Mouse (Mus musculus) neural tube, embryonic 12.5 days (tissue): Measurements from ENCODE around the gene Lats2. TPM values are rescaled to one million over a fixed set of nuclear protein-coding genes. Genes with fewer than 3 reads are reported as not detected.
"Not testable (repeated sequence)": the region's sequence is repeated elsewhere in the genome, so short reads cannot be mapped to it uniquely, and the experiment has no call there.

Source experiments
- ATAC-seq: fragments of 200-750 bp; cut with Nextera tagmentation; 2 replicates; pipeline ENCODE4 v1.8.0; 2017; ENCODE audit warnings: low read depth, mild to moderate bottlenecking, moderate TSS enrichment, moderate library complexity; ENCODE audit not compliant: low FRiP score
- H3K27ac ChIP-seq: fragments of 300-500 bp; sonication (generic); 2 replicates; pipeline ENCODE4 v1.5.1; 2016
- H3K27me3 ChIP-seq: fragments of 300-500 bp; sonication (generic); replicated peaks from 2 replicates; pipeline ENCODE4 v1.6.1; 2016; ENCODE audit warnings: mild to moderate bottlenecking
- H3K36me3 ChIP-seq: fragments of 300-500 bp; sonication (generic); 2 replicates; pipeline ENCODE4 v1.6.1; 2016; ENCODE audit warnings: mild to moderate bottlenecking
- H3K4me1 ChIP-seq: fragments of 300-500 bp; sonication (generic); 2 replicates; pipeline ENCODE4 v1.6.1; 2016
- H3K4me2 ChIP-seq: fragments of 300-500 bp; sonication (generic); replicated peaks from 2 replicates; pipeline ENCODE4 v1.6.1; 2016; ENCODE audit warnings: mild to moderate bottlenecking
- H3K4me3 ChIP-seq: fragments of 300-500 bp; sonication (generic); 2 replicates; pipeline ENCODE4 v1.5.1; 2016
- H3K9ac ChIP-seq: fragments of 300-500 bp; sonication (generic); 2 replicates; pipeline ENCODE4 v1.6.1; 2016; ENCODE audit warnings: mild to moderate bottlenecking
- H3K9me3 ChIP-seq: fragments of 300-500 bp; sonication (generic); 2 replicates; pipeline ENCODE4 v1.6.1; 2016; ENCODE audit warnings: mild to moderate bottlenecking
- WGBS: fragments of 180-500 bp; shearing (Covaris S2); methylation state at CpG from one replicate; pipeline ENCODE4 v1.1.7; 2016; 5-methylcytosine and 5-hydroxymethylcytosine counted together
- microRNA-seq: library from miRNA; unstranded; fragments of <30 nt; microRNA quantifications from one replicate; pipeline ENCODE4, GENCODE M21; 2017
- polyA plus RNA-seq: library from polyadenylated mRNA; unstranded; fragments of >200 nt; fragmentation: Nextera tagmentation; extraction: Ambion mirVana; gene quantifications from 2 replicates; pipeline ENCODE4 v1.2.1, GENCODE M21; 2016

Lats2 gene
- polyA plus RNA-seq, 1 experiment from 2014 or later: 20.6 TPM

- H3K4me3 ChIP-seq: no peak overlapping the region
- 28% methylated on average over 1 of the region's 1 CpGs for WGBS
- H3K27ac ChIP-seq: no peak overlapping the region
- no peak for ATAC-seq
- H3K36me3 ChIP-seq: no peaks in the 10 kb centered on the region
- no peaks in the 10 kb centered on the region for H3K27me3 ChIP-seq
- peak overlapping the region; percentile 78 for H3K4me2 ChIP-seq
- no peaks in the 10 kb centered on the region for H3K9me3 ChIP-seq
- no peak overlapping the region for H3K9ac ChIP-seq
- peaks cover 17% of the 10 kb centered on the region; the same call in 1 of the 2 replicates for H3K4me1 ChIP-seq
Observed at GRCm38 (mm10) chr14:57663630-57664029, 94.6 kb downstream of the Lats2 start.

GRCm38 (mm10) chr14:57658301-57658700, 99.9 kb downstream of the Lats2 start:
- Histone ChIP-seq H3K4me1 (no peaks in the 10 kb centered on the region), H3K4me3 (no peak overlapping the region), H3K9ac (no peak overlapping the region), H3K4me2 (no peak overlapping the region), H3K27me3 (no peaks in the 10 kb centered on the region), H3K36me3 (no peaks in the 10 kb centered on the region), H3K27ac (no peak overlapping the region), H3K9me3 (no peaks in the 10 kb centered on the region)
- no peak for ATAC-seq
- WGBS: 96% methylated on average over 4 of the region's 4 CpGs

GRCm38 (mm10) chr14:57657500-57657899, 100.7 kb downstream of the Lats2 start:
- 100% methylated on average over 2 of the region's 2 CpGs for WGBS
- Histone ChIP-seq H3K27ac (no peak overlapping the region), H3K9ac (no peak overlapping the region), H3K27me3 (no peaks in the 10 kb centered on the region), H3K4me1 (no peaks in the 10 kb centered on the region), H3K9me3 (no peaks in the 10 kb centered on the region), H3K36me3 (no peaks in the 10 kb centered on the region), H3K4me2 (no peak overlapping the region), H3K4me3 (no peak overlapping the region)
- no peak for ATAC-seq

GRCm38 (mm10) chr14:57656519-57656918, 101.7 kb downstream of the Lats2 start:
- not testable (repeated sequence) for H3K4me2 ChIP-seq, H3K27me3 ChIP-seq, H3K4me1 ChIP-seq, H3K4me3 ChIP-seq, H3K9me3 ChIP-seq, H3K27ac ChIP-seq, H3K36me3 ChIP-seq, H3K9ac ChIP-seq
- 93% methylated on average over 3 of the region's 3 CpGs for WGBS
- 0 out of 2 replicates have a peak, but pooled peaks have one; percentile 50 for ATAC-seq

- H3K27ac ChIP-seq: no peak overlapping the region
- no peak for ATAC-seq
- H3K4me2 ChIP-seq: no peak overlapping the region
- H3K36me3 ChIP-seq: no peaks in the 10 kb centered on the region
- H3K27me3 ChIP-seq: no peaks in the 10 kb centered on the region
- no peak overlapping the region for H3K4me3 ChIP-seq
- no peak overlapping the region for H3K9ac ChIP-seq
- H3K9me3 ChIP-seq: no peaks in the 10 kb centered on the region
- no peaks in the 10 kb centered on the region for H3K4me1 ChIP-seq
Observed at GRCm38 (mm10) chr14:57649501-57649900, 108.7 kb downstream of the Lats2 start.

GRCm38 (mm10) chr14:57646155-57646554, 112.0 kb downstream of the Lats2 start:
- no peak overlapping the region for H3K27ac ChIP-seq
- H3K9me3 ChIP-seq: no peaks in the 10 kb centered on the region
- H3K27me3 ChIP-seq: no peaks in the 10 kb centered on the region
- H3K4me1 ChIP-seq: no peaks in the 10 kb centered on the region
- no peak overlapping the region for H3K9ac ChIP-seq
- H3K36me3 ChIP-seq: 0 out of 2 replicates have a peak, but pooled peaks cover 2% of the 10 kb centered on the region
- no peak overlapping the region for H3K4me2 ChIP-seq
- ATAC-seq: no peak
- no peak overlapping the region for H3K4me3 ChIP-seq
- WGBS: 93% methylated on average over 4 of the region's 4 CpGs

Small RNAs within 50 kb of the gene (microRNA-seq; reads per million reads assigned to microRNA genes)
- gene Mir3077: 0.66 reads per million

Other genes starting within 250 kb of the Lats2 start
- 3.4 and 3.6 TPM in 2 replicates for gene Il17d, start 233.6 kb downstream of the Lats2 start, polyA plus RNA-seq
- gene Eef1akmt1, start 186.8 kb downstream of the Lats2 start, polyA plus RNA-seq: 80.8 and 84.7 TPM in 2 replicates
- 20.1 and 21.6 TPM in 2 replicates for gene Xpo4, start 93.0 kb downstream of the Lats2 start, polyA plus RNA-seq
- not detected in 2 replicates for gene Gm49361, start 12.3 kb downstream of the Lats2 start, polyA plus RNA-seq
- 24.7 and 26.2 TPM in 2 replicates for gene Sap18, start 39.8 kb upstream of the Lats2 start, polyA plus RNA-seq
- 29.8 and 30.3 TPM in 2 replicates for gene Ska3, start 67.8 kb upstream of the Lats2 start, polyA plus RNA-seq
- gene Mrpl57, start 67.8 kb upstream of the Lats2 start, polyA plus RNA-seq: 129 and 141 TPM in 2 replicates
- gene Zdhhc20, start 131.9 kb upstream of the Lats2 start, polyA plus RNA-seq: 60.5 and 64.5 TPM in 2 replicates
- gene Micu2, start 240.9 kb upstream of the Lats2 start, polyA plus RNA-seq: 67.3 and 70.9 TPM in 2 replicates